Mouse (Mus musculus) olfactory bulb, adult 2 months (tissue): Measurements from ENCODE around the gene Fgfr2.

ENCODE experiments used
- CTCF ChIP-seq: fragments of 200-500 bp; IDR thresholded peaks from 2 replicates; pipeline ENCODE4 v1.5.1; 2012; ENCODE audit warnings: low read depth, mild to moderate bottlenecking, low read length, moderate library complexity; ENCODE audit not compliant: insufficient read depth
- POLR2A ChIP-seq: fragments of 200-500 bp; IDR thresholded peaks from 2 replicates; pipeline ENCODE4 v1.6.1; 2012; ENCODE audit warnings: mild to moderate bottlenecking, low read depth, low read length, moderate library complexity; ENCODE audit not compliant: insufficient read depth

DNA sequence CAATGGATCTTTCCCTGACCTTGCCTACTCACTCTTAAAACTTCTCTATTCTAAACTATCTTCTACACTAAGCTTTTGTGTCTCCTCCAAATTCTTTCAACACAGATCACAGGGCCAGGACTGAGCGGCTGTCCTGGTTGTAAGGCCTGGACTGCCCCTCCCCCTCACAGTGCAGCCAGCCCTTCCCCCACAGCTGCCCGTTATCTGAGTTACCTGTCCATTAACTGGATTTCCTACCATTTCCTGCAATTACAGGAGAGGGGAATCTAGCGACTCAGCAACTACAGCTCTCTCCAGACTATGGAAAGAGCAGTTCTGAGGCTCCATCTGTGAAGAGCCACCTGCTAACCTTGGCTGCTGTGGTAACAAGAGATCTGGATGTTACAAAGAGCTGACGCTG, 567.2 kb downstream of the Fgfr2 start:
- TF ChIP-seq POLR2A, result no peak
- TF ChIP-seq CTCF, result no peak
